10 mouse cellular contexts compared by ENCODE assay signal in the genomic region with DNA sequence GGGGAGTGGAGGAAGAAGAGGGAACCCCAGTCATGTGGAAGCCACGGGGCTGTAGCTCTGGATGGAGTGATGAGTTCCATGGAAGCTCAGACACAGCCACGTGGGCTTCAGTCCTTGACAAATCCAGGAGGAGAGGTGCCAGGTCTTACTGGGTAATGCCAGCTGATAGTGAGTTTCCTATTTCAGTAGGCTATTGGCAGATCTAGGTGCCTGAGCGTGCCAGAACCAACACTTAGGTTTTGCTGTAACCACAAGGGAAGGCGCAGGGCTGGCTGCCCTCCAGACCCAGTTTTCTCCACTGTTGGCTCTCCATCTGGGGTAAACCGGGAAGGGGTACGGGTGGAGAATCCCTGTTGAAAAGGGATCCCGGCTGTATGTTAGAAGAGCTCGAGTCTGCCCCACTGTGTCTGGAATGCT.
DNase-seq lines count a peak whose midpoint lies in the region; ATAC-seq and TF ChIP-seq lines count a peak whose summit lies in the region.
"Had no signal": no experiment of that assay in that cellular context is flagged by ENCODE, and none has a peak within 500 bp of the region (broad histone marks: within the 10 kb centered on the region; RNA-seq: fewer than 3 reads in every experiment).

No protein-coding gene starts in this region.

- no peak overlapping the region for H3K4me2 ChIP-seq in hindbrain, embryonic 14.5 days (replicated peaks)
- H3K4me2 ChIP-seq in hindbrain, embryonic 11.5 days (replicated peaks; ENCODE audit: low read depth, low read length), result no peak overlapping the region
- no peak overlapping the region for H3K4me2 ChIP-seq in midbrain, postnatal 0 days (ENCODE audit: low read depth, low read length, poor library complexity, severe bottlenecking)
- H3K4me2 ChIP-seq: stomach, embryonic 15.5 days had no signal

- H3K9me3 ChIP-seq in hindbrain, embryonic 14.5 days (ENCODE audit: control insufficient read depth, low read length), result no peaks in the 10 kb centered on the region
- no peaks in the 10 kb centered on the region for H3K9me3 ChIP-seq in hindbrain, embryonic 11.5 days (ENCODE audit: control insufficient read depth, low read length)
- H3K9me3 ChIP-seq in midbrain, postnatal 0 days (ENCODE audit: low read length), result no peaks in the 10 kb centered on the region
- H3K9me3 ChIP-seq: stomach, embryonic 15.5 days had no signal

- no peaks in the 10 kb centered on the region for H3K27me3 ChIP-seq in hindbrain, embryonic 14.5 days (ENCODE audit: control insufficient read depth, insufficient read depth, low read length)
- no peaks in the 10 kb centered on the region for H3K27me3 ChIP-seq in hindbrain, embryonic 11.5 days (ENCODE audit: control insufficient read depth, insufficient read depth, low read length)
- no peaks in the 10 kb centered on the region for H3K27me3 ChIP-seq in midbrain, postnatal 0 days (ENCODE audit: insufficient read depth, low read length)
- H3K27me3 ChIP-seq: stomach, embryonic 15.5 days had no signal

- H3K4me3 ChIP-seq in hindbrain, embryonic 14.5 days (replicated peaks; ENCODE audit: low read length), result no peak overlapping the region
- H3K4me3 ChIP-seq in hindbrain, embryonic 11.5 days (ENCODE audit: low read depth, low read length), result no peak overlapping the region
- H3K4me3 ChIP-seq in midbrain, postnatal 0 days (ENCODE audit: low read depth, low read length), result no peak overlapping the region
- H3K4me3 ChIP-seq: stomach, embryonic 15.5 days had no signal

- no peak overlapping the region for H3K9ac ChIP-seq in hindbrain, embryonic 14.5 days
- H3K9ac ChIP-seq in hindbrain, embryonic 11.5 days (ENCODE audit: low read depth, low read length), result no peak overlapping the region
- H3K9ac ChIP-seq in midbrain, postnatal 0 days (replicated peaks; ENCODE audit: low read length, poor library complexity, severe bottlenecking), result no peak overlapping the region
- H3K9ac ChIP-seq: liver, embryonic 14.5 days; stomach, embryonic 15.5 days had no signal

- peak overlapping the region; percentile 57; the same call in 1 of the 2 replicates for H3K27ac ChIP-seq in hindbrain, embryonic 14.5 days
- no peak overlapping the region for H3K27ac ChIP-seq in hindbrain, embryonic 11.5 days (ENCODE audit: low read depth, low read length)
- no peak overlapping the region for H3K27ac ChIP-seq in midbrain, postnatal 0 days (ENCODE audit: low read depth, low read length)
- H3K27ac ChIP-seq: liver, embryonic 14.5 days; stomach, embryonic 15.5 days had no signal

- DNase-seq in hindbrain, embryonic 14.5 days (ENCODE audit: low spot score), result peak; percentile 26
- DNase-seq in hindbrain, embryonic 11.5 days (ENCODE audit: low spot score), result no peak
- DNase-seq in brain, adult 2 months (ENCODE audit: low read depth, low spot score), result peak; percentile 67
- DNase-seq in gastrocnemius, postnatal 10 days, result peak; percentile 61
- DNase-seq in layer of hippocampus, adult 8-10 months (ENCODE audit: low spot score in 2 of 2), result peak; percentile 27 to 36
- DNase-seq in midbrain, postnatal 0 days (ENCODE audit: low spot score), result peak; percentile 76
- no peak for DNase-seq in thymus, postnatal 25 days

- ATAC-seq in hindbrain, embryonic 14.5 days (ENCODE audit: low FRiP score), result no peak
- no peak for ATAC-seq in hindbrain, embryonic 11.5 days (ENCODE audit: low FRiP score)
- no peak for ATAC-seq in midbrain, postnatal 0 days (ENCODE audit: low FRiP score)
- ATAC-seq in CD4-positive, CD25-positive, alpha-beta regulatory T cell, adult 4 months, result no peak

- 71% methylated on average over 8 of the region's 8 CpGs for WGBS in hindbrain, embryonic 14.5 days
- 92% methylated on average over 8 of the region's 8 CpGs for WGBS in hindbrain, embryonic 11.5 days
- 70% methylated on average over 8 of the region's 8 CpGs for WGBS in midbrain, postnatal 0 days

- H3K36me3 ChIP-seq in hindbrain, embryonic 14.5 days (replicated peaks; ENCODE audit: control insufficient read depth, insufficient read depth), result peaks cover 66% of the 10 kb centered on the region
- H3K36me3 ChIP-seq in hindbrain, embryonic 11.5 days (ENCODE audit: control insufficient read depth, insufficient read depth, low read length), result no peaks in the 10 kb centered on the region
- H3K36me3 ChIP-seq in midbrain, postnatal 0 days (ENCODE audit: insufficient read depth, low read length), result peaks cover 37% of the 10 kb centered on the region

- no peaks in the 10 kb centered on the region for H3K4me1 ChIP-seq in hindbrain, embryonic 14.5 days (replicated peaks; ENCODE audit: control insufficient read depth, insufficient read depth, low read length)
- H3K4me1 ChIP-seq in hindbrain, embryonic 11.5 days (replicated peaks; ENCODE audit: control insufficient read depth, insufficient read depth, low read length), result no peaks in the 10 kb centered on the region
- no peaks in the 10 kb centered on the region for H3K4me1 ChIP-seq in midbrain, postnatal 0 days (ENCODE audit: insufficient read depth, low read length)
- H3K4me1 ChIP-seq: stomach, embryonic 15.5 days had no signal

- TF ChIP-seq CTCF in midbrain, postnatal 0 days (IDR thresholded peaks at IDR 0.05), result peak; percentile 39; the same call in 1 of the 2 replicates

Comparison
In these comparisons a context has a peak if more than half of its experiments do, and no peak if none do; other contexts are left out.
1. DNase-seq: peak in hindbrain, embryonic 14.5 days (single experiment), brain, adult 2 months (single experiment), gastrocnemius, postnatal 10 days (single experiment), layer of hippocampus, adult 8-10 months (2 of 2) and midbrain, postnatal 0 days (single experiment); none in hindbrain, embryonic 11.5 days (single experiment) and thymus, postnatal 25 days (single experiment).